Mouse (Mus musculus) erythroblast, embryonic 14.5 days (primary cell): Measurements from ENCODE around the gene Col23a1.

Experiments
- GATA1 ChIP-seq: IDR thresholded peaks from 2 replicates; pipeline ENCODE4 v1.6.1; 2012; ENCODE audit warnings: low read length, inconsistent platforms, mixed read lengths
- TAL1 ChIP-seq: IDR thresholded peaks from 3 replicates; pipeline ENCODE4 v1.6.1; 2012; ENCODE audit warnings: low read length, inconsistent platforms, mixed read lengths

DNA sequence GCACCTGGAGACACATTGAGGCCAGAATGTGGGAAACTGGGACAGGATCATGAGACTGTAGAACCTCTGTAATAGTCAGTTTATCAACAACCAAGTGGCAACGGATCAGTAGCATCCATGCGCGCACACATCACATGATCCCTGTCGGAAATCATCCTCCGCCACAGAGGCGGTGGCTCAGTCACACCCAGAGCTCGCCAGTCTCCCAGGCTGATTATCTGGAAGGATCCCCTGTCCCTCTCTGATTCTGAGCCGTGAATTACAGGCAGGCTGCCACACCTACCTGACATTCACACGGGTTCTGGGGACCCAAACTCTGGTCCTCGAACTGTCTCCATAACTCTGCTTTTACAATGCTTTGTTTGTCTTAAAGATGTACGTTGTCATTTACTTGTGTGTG, 110.6 kb downstream of the Col23a1 start:
- peak; percentile 30; the same call in 1 of the 2 replicates for TF ChIP-seq GATA1
- peak; percentile 28; the same call in 1 of the 3 replicates for TF ChIP-seq TAL1
